Mouse (Mus musculus): ENCODE measurements at regions not wholly inside any gene's neighbourhood (a gene's known extent, or its start where the extent isn't known, plus 50 kb on each side); places are given as distances from the start of the nearest gene placed in this dataset.
A peak's percentile ranks its signal among the peaks of the same experiment; 100 is the strongest.

DNA sequence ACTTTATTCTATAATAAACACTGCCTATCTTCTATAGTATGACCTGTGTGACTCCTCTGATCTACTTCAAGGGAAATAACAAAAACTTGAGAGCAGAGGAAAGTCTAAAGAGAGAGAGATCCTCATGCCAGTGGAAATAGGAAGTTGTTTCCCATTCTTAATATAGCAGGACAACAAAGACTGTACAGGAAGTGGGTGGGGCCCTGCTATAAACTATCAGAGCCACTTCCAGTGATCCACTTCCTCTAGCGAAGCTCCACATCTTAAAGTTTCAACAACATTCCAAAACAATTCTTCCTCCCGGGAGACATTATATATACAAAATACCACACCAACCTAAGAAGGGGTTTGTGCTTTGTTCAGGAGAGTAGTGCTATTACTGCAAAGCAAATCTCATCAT is 339.7 kb downstream of the Elavl2 start:
- DNase-seq (ENCODE audit: low spot score in 2 of 2): no peak

DNA sequence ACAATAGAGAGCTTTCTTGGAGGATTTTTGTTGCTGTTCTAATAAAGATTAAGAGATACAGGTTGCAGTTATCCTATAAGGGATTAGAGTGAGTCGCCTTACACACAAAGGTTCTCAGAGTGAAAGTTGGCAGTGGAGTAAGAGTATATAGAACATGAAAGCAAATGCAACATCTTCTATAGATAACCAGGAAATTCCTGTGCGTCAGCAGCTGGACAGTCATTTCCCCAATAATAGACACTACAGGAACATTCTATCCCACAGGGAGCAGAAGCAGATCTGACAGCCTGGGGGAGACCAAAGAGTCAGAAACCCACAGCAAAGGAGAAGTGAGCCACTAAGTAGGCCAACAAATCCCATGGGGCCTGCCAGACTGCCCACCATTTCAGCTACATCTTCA is 348.7 kb downstream of the Elavl2 start:
- DNase-seq (ENCODE audit: low spot score in 2 of 2): no peak

DNA sequence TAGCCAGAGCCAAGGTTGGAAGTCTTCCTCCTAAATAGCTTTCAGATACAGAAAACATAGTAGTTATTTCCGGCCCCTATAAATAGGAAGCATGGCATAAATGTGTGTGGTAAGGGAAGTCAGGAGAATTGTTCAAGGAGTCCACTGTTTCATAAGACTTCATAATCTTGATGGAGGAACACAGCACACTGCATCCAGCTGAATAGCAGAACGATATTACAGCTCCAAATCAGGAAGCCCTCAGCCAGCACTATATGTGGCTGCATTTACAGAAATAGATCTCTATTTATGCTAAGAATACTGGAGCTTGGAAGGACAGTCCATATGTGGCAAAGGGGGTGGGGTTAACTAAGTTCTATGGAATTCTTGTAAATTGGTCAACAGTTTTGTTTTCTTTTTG is 371.1 kb downstream of the Elavl2 start:
- no peak for DNase-seq (ENCODE audit: low spot score in 2 of 2)

DNA sequence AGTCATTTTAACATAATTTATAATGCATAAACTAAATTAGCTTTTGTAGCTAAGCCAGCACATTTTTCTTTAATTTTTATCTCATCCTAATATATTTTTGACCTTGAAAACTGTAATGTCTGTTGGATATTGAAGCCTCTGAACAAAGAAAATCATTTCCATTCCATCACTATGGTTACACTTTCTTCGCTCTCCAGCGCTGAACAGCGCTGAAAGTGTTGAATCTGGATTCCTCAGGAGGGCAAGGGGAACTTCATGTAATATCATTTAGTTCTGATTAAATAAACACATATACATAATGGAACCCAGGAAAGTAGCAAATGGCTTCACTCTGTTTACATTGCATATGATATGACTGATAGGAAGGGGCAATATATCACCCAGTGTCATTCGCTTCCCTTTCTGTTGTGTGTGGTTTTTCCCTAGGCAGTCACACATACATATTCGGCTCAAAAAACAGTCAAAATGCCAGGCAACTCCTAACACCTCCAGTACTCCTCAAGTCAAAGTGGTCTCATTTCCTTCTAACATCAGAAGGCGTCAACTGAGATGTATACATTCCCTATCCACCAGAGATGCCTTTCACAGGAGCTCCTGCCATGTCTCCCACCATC is 372.5 kb downstream of the Elavl2 start:
- DNase-seq (ENCODE audit: low spot score in 2 of 2): no peak

DNA sequence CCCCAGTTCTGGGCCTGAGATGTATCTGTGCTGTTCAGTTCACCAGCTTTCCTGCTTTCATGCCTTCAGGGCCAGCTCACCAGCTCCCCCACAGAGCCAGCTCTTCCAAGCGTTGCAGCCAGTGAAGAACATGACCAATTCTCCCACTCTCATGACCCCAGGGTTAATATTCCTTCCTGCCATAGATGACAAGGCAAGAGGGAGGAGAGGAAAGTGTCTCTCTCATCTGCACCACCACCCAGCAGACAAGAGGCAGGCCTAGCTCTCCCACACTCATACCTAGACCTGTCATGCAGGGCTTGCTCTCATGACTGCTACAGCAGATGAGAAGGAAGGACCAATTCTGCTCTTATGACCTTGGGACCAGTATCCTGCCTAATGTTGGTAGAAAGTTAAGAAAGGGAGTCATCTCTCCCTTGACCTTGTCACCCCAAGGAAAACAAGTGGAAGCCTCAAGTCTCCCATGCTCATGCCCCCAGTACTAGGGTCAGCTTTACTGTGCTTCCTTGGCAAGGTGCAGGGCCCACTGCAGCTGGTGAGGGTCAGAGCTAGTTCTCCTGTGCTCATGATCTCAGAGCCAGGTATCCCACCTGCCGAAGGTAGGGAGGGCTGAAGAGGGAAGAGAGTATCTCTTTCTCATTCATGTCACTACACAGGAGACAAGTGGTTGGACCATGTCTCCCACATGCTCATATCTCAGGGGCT is 404.0 kb downstream of the Elavl2 start:
- no peak for DNase-seq (ENCODE audit: low spot score in 2 of 2)

- peak in 1 of 2 experiments; percentile 8 for DNase-seq (ENCODE audit: low spot score in 2 of 2)
Observed at GRCm38 (mm10) chr4:90964658-90965057, 435.9 kb downstream of the Elavl2 start.

- DNase-seq (ENCODE audit: low spot score in 2 of 2): peak in 1 of 2 experiments; percentile 29
Observed at GRCm38 (mm10) chr4:90943687-90944385, 456.7 kb downstream of the Elavl2 start.

GRCm38 (mm10) chr4:90917312-90918107 is 483.1 kb downstream of the Elavl2 start:
- DNase-seq (ENCODE audit: low spot score in 2 of 2): peak; percentile 64 to 73

DNA sequence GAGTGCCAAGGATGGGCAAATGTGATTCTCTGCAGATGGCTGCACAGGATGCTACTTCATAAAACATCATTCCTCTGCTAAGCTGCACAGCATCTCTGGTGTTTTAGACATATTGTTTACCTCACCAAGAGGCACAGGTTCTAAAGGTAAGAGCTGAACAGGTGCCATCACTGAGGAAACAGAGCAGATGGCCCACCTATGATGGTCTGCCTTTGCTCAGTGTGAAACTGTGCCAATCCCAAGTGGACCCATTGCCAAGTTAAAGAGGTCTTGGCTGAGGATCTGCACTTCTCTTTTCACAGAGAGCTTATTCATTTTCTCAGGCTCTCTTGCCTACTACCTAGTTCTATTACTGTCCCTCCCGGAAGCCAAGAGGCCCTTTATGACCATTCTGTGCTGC is 494.3 kb downstream of the Elavl2 start:
- DNase-seq (ENCODE audit: low spot score in 2 of 2): no peak

DNA sequence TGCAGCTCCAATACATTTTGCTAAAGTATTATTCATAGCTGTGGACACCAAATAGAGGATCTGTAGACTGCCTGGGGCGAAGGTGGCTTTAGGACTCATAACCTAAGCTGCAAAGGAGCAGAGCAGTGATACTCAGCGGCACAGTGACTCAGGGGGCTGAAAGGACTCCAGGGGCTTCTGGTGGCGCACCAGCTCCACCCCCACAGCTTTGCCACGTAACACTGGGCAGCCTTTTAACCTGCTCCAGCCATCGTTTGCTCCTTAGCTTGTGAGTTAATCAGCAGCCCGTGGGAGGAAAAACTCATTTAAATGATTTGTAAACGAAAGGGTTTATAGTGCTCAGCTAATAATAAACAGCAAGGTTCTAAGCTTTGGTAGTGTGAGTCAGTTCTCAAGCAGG is 532.4 kb downstream of the Elavl2 start:
- DNase-seq (ENCODE audit: low spot score in 2 of 2): peak in 1 of 2 experiments; percentile 2

DNA sequence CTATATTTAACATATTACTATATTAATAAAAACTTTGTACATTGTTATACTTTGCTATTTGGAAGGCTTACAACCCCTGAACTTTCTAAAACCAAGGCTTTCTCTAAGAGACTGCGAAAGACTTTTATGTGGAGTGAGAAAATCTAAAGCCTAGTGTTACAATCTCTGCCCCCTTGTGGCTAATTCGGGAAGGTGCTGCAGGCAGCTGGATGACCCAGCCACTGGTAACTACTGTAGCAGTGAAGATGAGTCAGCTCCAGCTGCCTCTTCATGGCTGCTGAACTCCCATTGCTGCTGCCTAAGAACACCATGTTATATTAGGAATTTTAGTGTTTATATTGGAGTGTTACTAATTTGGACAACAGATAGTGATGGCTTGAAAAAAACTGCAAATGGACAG is 539.7 kb downstream of the Elavl2 start:
- DNase-seq (ENCODE audit: low spot score in 2 of 2): peak in 1 of 2 experiments; percentile 28

- DNase-seq (ENCODE audit: low spot score in 2 of 2): no peak
Observed at GRCm38 (mm10) chr4:90839804-90840203, 560.8 kb downstream of the Elavl2 start.

- no peak for DNase-seq (ENCODE audit: low spot score in 2 of 2)
Observed at GRCm38 (mm10) chr4:90799078-90799477, 580.5 kb downstream of the Zfp352 start.

GRCm38 (mm10) chr4:90798637-90799036 is 580.0 kb downstream of the Zfp352 start:
- DNase-seq (ENCODE audit: low spot score in 2 of 2): no peak

- DNase-seq (ENCODE audit: low spot score in 2 of 2): peak; percentile 7 to 29
Observed at GRCm38 (mm10) chr4:90797472-90797871, 578.9 kb downstream of the Zfp352 start.

Measured in layer of hippocampus, adult 18-20 months (tissue).